Mouse (Mus musculus) liver, embryonic 14.5 days (tissue): ENCODE results near the gene Slc45a3. TPM values are rescaled to one million over a fixed set of nuclear protein-coding genes. Genes with fewer than 3 reads are reported as not detected.

Experiments
- ATAC-seq: fragments of 200-750 bp; cut with Nextera tagmentation; 2 replicates; pipeline ENCODE4 v1.8.0; 2017; ENCODE audit warnings: moderate number of reproducible peaks, mild to moderate bottlenecking, moderate library complexity; ENCODE audit not compliant: insufficient read depth
- DNase-seq, 3 experiments: peaks; one replicate each; pipeline ENCODE4 v3.0.0-alpha.2; 2012 to 2013; ENCODE audit warnings: low read depth in 3 of 3, low spot score in 3 of 3
- H3K27ac ChIP-seq: fragments of 300-500 bp; sonication (generic); 2 replicates; pipeline ENCODE4 v1.5.1; 2014; ENCODE audit warnings: moderate library complexity, mild to moderate bottlenecking, control low read depth, inconsistent platforms
- H3K27me3 ChIP-seq: fragments of 300-500 bp; sonication (generic); 2 replicates; pipeline ENCODE4 v1.6.1; 2014; ENCODE audit warnings: mild to moderate bottlenecking, low read length, moderate library complexity; ENCODE audit not compliant: control insufficient read depth, insufficient read depth
- H3K36me3 ChIP-seq: fragments of 300-500 bp; sonication (generic); replicated peaks from 2 replicates; pipeline ENCODE4 v1.6.1; 2014; ENCODE audit warnings: low read depth; ENCODE audit not compliant: control insufficient read depth, insufficient read depth
- H3K4me1 ChIP-seq, 2 experiments: fragments of 200-500 bp in 1 of 2; fragments of 300-500 bp in 1 of 2; sonication (generic) in 1 of 2; replicated peaks; 2 replicates each; pipeline ENCODE4 v1.6.1; 2012 to 2014; ENCODE audit warnings: antibody characterized with exemption in 1 of 2, inconsistent platforms in 1 of 2, low read length in 1 of 2; ENCODE audit not compliant: control insufficient read depth in 2 of 2, insufficient read depth in 2 of 2
- H3K4me2 ChIP-seq: fragments of 300-500 bp; sonication (generic); 2 replicates; pipeline ENCODE4 v1.6.1; 2014; ENCODE audit warnings: low read depth, mild to moderate bottlenecking, control low read depth, moderate library complexity
- H3K4me3 ChIP-seq, 2 experiments: fragments of 200-500 bp in 1 of 2; fragments of 300-500 bp in 1 of 2; sonication (generic) in 1 of 2; 2 replicates each; pipeline ENCODE4 v1.5.1; 2012 to 2014; ENCODE audit warnings: low read depth in 2 of 2, low read length in 2 of 2, mild to moderate bottlenecking in 2 of 2, control low read depth in 1 of 2, inconsistent platforms in 1 of 2, moderate library complexity in 1 of 2; ENCODE audit not compliant: insufficient read depth in 1 of 2
- H3K9ac ChIP-seq: fragments of 300-500 bp; sonication (generic); replicated peaks from 2 replicates; pipeline ENCODE4 v1.6.1; 2014; ENCODE audit warnings: mild to moderate bottlenecking, control low read depth, moderate library complexity
- H3K9me3 ChIP-seq: fragments of 300-500 bp; sonication (generic); 2 replicates; pipeline ENCODE4 v1.6.1; 2016; ENCODE audit warnings: low read length, mixed read lengths; ENCODE audit not compliant: control insufficient read depth
- CTCF ChIP-seq: IDR thresholded peaks from 2 replicates; pipeline ENCODE4 v1.5.1; 2016; ENCODE audit warnings: antibody characterized with exemption, low read depth, control low read depth
- EP300 ChIP-seq: IDR thresholded peaks from 2 replicates; pipeline ENCODE4 v1.6.1; 2016; ENCODE audit warnings: antibody characterized with exemption, low read depth
- WGBS: fragments of 180-500 bp; shearing (Covaris S2); extraction: QIAGEN DNeasy Blood & Tissue Kit; methylation state at CpG from one replicate; pipeline ENCODE4 v1.1.7; 2014; ENCODE audit not compliant: insufficient replicate concordance; 5-methylcytosine and 5-hydroxymethylcytosine counted together
- polyA plus RNA-seq, 2 experiments: library from polyadenylated mRNA; depleted of rRNA in 1 of 2; stranded (reverse) in 1 of 2; unstranded in 1 of 2; fragments of >200 nt; fragmentation: Nextera tagmentation in 1 of 2; extraction: Ambion mirVana in 1 of 2; gene quantifications; 2 replicates each; pipeline versions ENCODE4 v1.2.1 to v1.2.3; 2012 to 2014

Gene Slc45a3
- polyA plus RNA-seq, 2 experiments, result 1.8 to 1.9 TPM

DNA sequence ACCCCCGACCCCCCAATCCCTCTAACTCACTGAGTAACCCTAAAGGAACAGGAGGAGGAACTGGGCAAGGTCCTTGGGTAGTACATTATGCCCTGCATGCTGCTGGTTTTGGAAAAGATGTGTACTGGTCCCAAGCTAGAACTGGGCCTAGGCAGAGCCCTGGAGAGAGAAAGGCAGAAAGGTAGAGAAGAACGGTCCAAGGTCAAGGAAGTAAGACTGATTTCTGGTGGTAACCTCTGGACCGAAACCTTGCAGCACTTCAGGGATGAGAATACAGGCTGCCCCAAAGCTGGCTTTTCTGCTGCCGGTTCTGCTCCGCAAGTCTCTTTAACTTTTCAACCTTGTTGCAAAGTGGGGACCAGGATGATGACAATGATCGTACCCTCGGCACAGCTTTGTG is 1.8 kb downstream of the Slc45a3 start:
- H3K4me2 ChIP-seq, result no peak overlapping the region
- WGBS, result 63% methylated on average over 7 of the region's 7 CpGs
- H3K27me3 ChIP-seq, result peaks cover 43% of the 10 kb centered on the region
- no peak overlapping the region for H3K4me3 ChIP-seq
- no peak overlapping the region for H3K27ac ChIP-seq
- H3K36me3 ChIP-seq, result no peaks in the 10 kb centered on the region
- H3K4me1 ChIP-seq, result peaks cover 0 to 12% of the 10 kb centered on the region in 2 experiments; a peak in 1 of 4 replicates
- ATAC-seq (no peak), DNase-seq (no peak)
- TF ChIP-seq CTCF (no peak), EP300 (no peak)
- H3K9ac ChIP-seq, result no peak overlapping the region
- no peaks in the 10 kb centered on the region for H3K9me3 ChIP-seq

DNA sequence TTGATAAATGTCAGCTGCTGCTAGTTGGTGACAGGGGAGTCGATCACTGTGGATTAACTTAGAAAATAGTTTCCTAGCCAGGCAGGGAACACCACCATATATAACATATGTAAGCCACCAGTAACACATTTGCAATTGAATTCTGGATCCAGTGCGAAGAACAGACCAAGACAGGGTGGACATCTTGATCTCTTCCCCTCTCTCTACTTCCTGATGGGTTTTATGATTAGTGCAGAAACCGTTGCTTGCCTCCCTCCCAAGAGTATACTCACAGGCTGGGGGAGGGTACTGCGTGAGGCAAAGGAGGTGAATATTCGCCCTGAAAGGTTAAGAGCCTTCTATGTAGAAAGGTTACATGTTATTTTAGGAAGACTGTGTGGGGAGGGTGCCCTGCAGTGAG is 3.1 kb downstream of the Slc45a3 start:
- Histone ChIP-seq H3K27me3 (peaks cover 41% of the 10 kb centered on the region), H3K4me1 (peaks cover 0 to 18% of the 10 kb centered on the region in 2 experiments; a peak in 1 of 4 replicates), H3K9me3 (no peaks in the 10 kb centered on the region), H3K4me2 (no peak overlapping the region), H3K9ac (no peak overlapping the region), H3K27ac (no peak overlapping the region), H3K4me3 (no peak overlapping the region), H3K36me3 (no peaks in the 10 kb centered on the region)
- TF ChIP-seq CTCF (no peak), EP300 (no peak)
- no peak for ATAC-seq
- 14% methylated on average over 5 of the region's 5 CpGs for WGBS
- no peak for DNase-seq

GRCm38 (mm10) chr1:131967336-131967735 is 4.6 kb downstream of the Slc45a3 start:
- TF ChIP-seq EP300 (no peak), CTCF (no peak)
- WGBS, result 48% methylated on average over 7 of the region's 7 CpGs
- no peak overlapping the region for H3K9ac ChIP-seq
- no peaks in the 10 kb centered on the region for H3K9me3 ChIP-seq
- H3K4me1 ChIP-seq, result peaks cover 0 to 23% of the 10 kb centered on the region in 2 experiments; a peak in 2 of 4 replicates
- no peak overlapping the region for H3K27ac ChIP-seq
- no peak overlapping the region for H3K4me2 ChIP-seq
- no peaks in the 10 kb centered on the region for H3K36me3 ChIP-seq
- DNase-seq (no peak), ATAC-seq (no peak)
- H3K4me3 ChIP-seq, result no peak overlapping the region
- H3K27me3 ChIP-seq, result peaks cover 26% of the 10 kb centered on the region

DNA sequence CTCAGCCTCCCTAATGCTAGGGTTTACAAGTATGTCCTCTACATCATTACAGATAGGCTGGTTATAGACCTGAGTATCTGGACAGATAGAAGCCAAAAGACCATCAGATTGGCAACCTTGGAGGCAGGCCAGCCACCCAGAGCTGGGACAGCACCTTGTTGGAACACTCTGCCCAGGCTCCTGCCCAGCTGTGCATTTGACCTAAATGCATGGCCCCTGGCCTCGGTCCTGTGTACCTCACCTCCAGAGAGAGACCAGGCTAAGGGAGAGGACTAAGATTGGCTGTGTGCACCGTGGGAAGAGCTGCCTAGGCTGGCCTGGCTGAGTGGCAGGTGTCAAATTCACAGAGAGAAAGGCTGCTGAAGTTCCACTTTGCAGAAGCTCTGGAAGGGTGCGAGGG is 5.8 kb downstream of the Slc45a3 start:
- H3K4me1 ChIP-seq, result peaks cover 0 to 25% of the 10 kb centered on the region in 2 experiments; a peak in 2 of 4 replicates
- no peak for TF ChIP-seq CTCF
- no peak for TF ChIP-seq EP300
- no peak overlapping the region for H3K9ac ChIP-seq

DNA sequence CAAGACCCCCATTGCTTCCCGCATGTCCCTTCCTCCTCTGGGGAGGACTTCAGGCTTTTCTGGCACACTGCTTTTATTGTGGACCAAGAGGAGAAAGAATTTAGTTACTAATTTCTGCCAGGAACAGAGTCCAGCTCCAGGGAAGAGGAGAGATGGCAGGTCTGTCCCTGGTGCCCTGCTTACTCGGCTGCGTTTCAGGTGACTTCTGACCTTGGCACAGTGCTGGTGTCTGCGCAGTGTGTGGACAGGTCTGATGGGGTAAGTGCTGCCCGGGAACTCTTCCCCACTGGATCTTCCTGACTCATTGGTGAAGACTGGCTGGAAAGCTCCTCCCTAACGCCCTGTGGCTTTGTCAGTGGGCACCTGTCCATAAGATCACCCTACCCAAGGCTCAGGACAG is 6.2 kb downstream of the Slc45a3 start:
- H3K9me3 ChIP-seq, result no peaks in the 10 kb centered on the region
- peaks cover 9% of the 10 kb centered on the region for H3K27me3 ChIP-seq
- ATAC-seq (no peak), DNase-seq (no peak)
- H3K4me1 ChIP-seq, result peaks cover 0 to 22% of the 10 kb centered on the region in 2 experiments; a peak in 2 of 4 replicates
- no peak for TF ChIP-seq CTCF
- no peak for TF ChIP-seq EP300
- 64% methylated on average over 6 of the region's 6 CpGs for WGBS
- H3K27ac ChIP-seq, result no peak overlapping the region
- H3K36me3 ChIP-seq, result no peaks in the 10 kb centered on the region
- no peak overlapping the region for H3K9ac ChIP-seq
- H3K4me2 ChIP-seq, result no peak overlapping the region
- H3K4me3 ChIP-seq, result no peak overlapping the region

More for the DNA sequence above, 5.8 kb downstream of the Slc45a3 start:
- Histone ChIP-seq H3K4me3 (no peak overlapping the region), H3K36me3 (no peaks in the 10 kb centered on the region), H3K9me3 (no peaks in the 10 kb centered on the region), H3K27ac (no peak overlapping the region), H3K4me2 (no peak overlapping the region), H3K27me3 (peaks cover 14% of the 10 kb centered on the region)
- 40% methylated on average over 3 of the region's 3 CpGs for WGBS
- no peak for DNase-seq
- no peak for ATAC-seq
